Mouse (Mus musculus): Measurements from ENCODE around the gene Zfy2.

Gene Zfy2

GRCm38 (mm10) chrY:2170309-2170708 is at the start of gene Zfy2:
TSS of gene Zfy2 (minus strand) at chrY:2170409.
- in situ Hi-C loops (cut with MboI, MseI) = no loop called here

All from T-helper 1 cell (primary cell).